Mouse (Mus musculus) bone marrow macrophage, adult 2 months (primary cell): ENCODE data around the gene Alg3. TPM values are rescaled to one million over a fixed set of nuclear protein-coding genes. Genes with fewer than 3 reads are reported as not detected.
A peak's percentile ranks its signal among the peaks of the same experiment; 100 is the strongest.

ENCODE experiments used
- H3K27ac ChIP-seq: 2 replicates; pipeline ENCODE4 v1.5.1; 2012; ENCODE audit warnings: low read depth, low read length; ENCODE audit not compliant: insufficient read depth
- H3K4me1 ChIP-seq: 2 replicates; pipeline ENCODE4 v1.6.1; 2012; ENCODE audit warnings: low read length; ENCODE audit not compliant: control insufficient read depth, insufficient read depth
- H3K4me3 ChIP-seq: 2 replicates; pipeline ENCODE4 v1.5.1; 2012; ENCODE audit warnings: mild to moderate bottlenecking, low read length, moderate library complexity; ENCODE audit not compliant: insufficient read depth
- CTCF ChIP-seq: IDR thresholded peaks from 2 replicates; pipeline ENCODE4 v1.5.1; 2012; ENCODE audit warnings: low read depth, mild to moderate bottlenecking, low read length, moderate library complexity
- POLR2A ChIP-seq: IDR thresholded peaks from 2 replicates; pipeline ENCODE4 v1.6.1; 2012; ENCODE audit warnings: mild to moderate bottlenecking, low read depth, low read length, borderline replicate concordance
- polyA plus RNA-seq: library from polyadenylated mRNA; stranded (reverse); fragments of >200 nt; gene quantifications from 2 replicates; pipeline ENCODE4 v1.2.4, GENCODE M21; 2012; ENCODE audit not compliant: missing spikeins, insufficient read depth, insufficient read length

Alg3 gene
- polyA plus RNA-seq, 1 experiment = 13.1 TPM

- no peak within 1 kb of the TSS for H3K27ac ChIP-seq
- peak within 1 kb of the TSS; percentile 41 for H3K4me3 ChIP-seq
- TF ChIP-seq POLR2A (no peak), CTCF (no peak)
These were observed 18.4 kb upstream of the Alg3 start, which contains the start of gene Ece2 for GRCm38 (mm10) chr16:20629731-20630634. Ece2 (plus strand) TSS chr16:20629828.

GRCm38 (mm10) chr16:20628871-20629391 lies 17.4 kb upstream of the Alg3 start:
- H3K4me3 ChIP-seq = no peak overlapping the region
- no peak for TF ChIP-seq CTCF
- TF ChIP-seq POLR2A = no peak
- no peaks in the 10 kb centered on the region; the same call in 1 of the 2 replicates for H3K4me1 ChIP-seq
- H3K27ac ChIP-seq = no peak overlapping the region

More at GRCm38 (mm10) chr16:20629731-20630634, 18.4 kb upstream of the Alg3 start, which contains the start of gene Ece2:
- H3K4me1 ChIP-seq = no peaks in the 10 kb centered on the region; the same call in 1 of the 2 replicates

- Histone ChIP-seq H3K4me1 (peaks cover 11% of the 10 kb centered on the region), H3K27ac (no peak overlapping the region), H3K4me3 (no peak overlapping the region)
- TF ChIP-seq POLR2A (no peak), CTCF (no peak)
These were observed 11.7 kb upstream of the Alg3 start for GRCm38 (mm10) chr16:20623211-20623610.

GRCm38 (mm10) chr16:20621991-20622685 lies 10.6 kb upstream of the Alg3 start:
- H3K4me3 ChIP-seq = peak overlapping the region; percentile 60
- TF ChIP-seq POLR2A (no peak), CTCF (no peak)
- H3K27ac ChIP-seq = peak overlapping the region; percentile 17
- peaks cover 11% of the 10 kb centered on the region for H3K4me1 ChIP-seq

- H3K27ac ChIP-seq = peak within 1 kb of the TSS; percentile 17
These were observed 9.9 kb upstream of the Alg3 start, which contains the start of gene Camk2n2 for GRCm38 (mm10) chr16:20621191-20621990. Camk2n2 (minus strand) TSS chr16:20621287.

GRCm38 (mm10) chr16:20620751-20621190 lies 9.2 kb upstream of the Alg3 start:
- no peak overlapping the region for H3K27ac ChIP-seq
- no peak for TF ChIP-seq POLR2A
- TF ChIP-seq CTCF = no peak
- H3K4me3 ChIP-seq = peak overlapping the region; percentile 60
- peaks cover 11% of the 10 kb centered on the region for H3K4me1 ChIP-seq

More at GRCm38 (mm10) chr16:20621191-20621990, 9.9 kb upstream of the Alg3 start, which contains the start of gene Camk2n2:
- Histone ChIP-seq H3K4me3 (peak within 1 kb of the TSS; percentile 60), H3K4me1 (peaks cover 11% of the 10 kb centered on the region)
- TF ChIP-seq CTCF = no peak
- TF ChIP-seq POLR2A = no peak

GRCm38 (mm10) chr16:20620399-20620735 lies 8.8 kb upstream of the Alg3 start:
- no peak overlapping the region for H3K27ac ChIP-seq
- peaks cover 11% of the 10 kb centered on the region for H3K4me1 ChIP-seq
- H3K4me3 ChIP-seq = peak overlapping the region; percentile 60
- no peak for TF ChIP-seq POLR2A
- TF ChIP-seq CTCF = no peak

- Histone ChIP-seq H3K4me3 (peak overlapping the region; percentile 60), H3K4me1 (peaks cover 11% of the 10 kb centered on the region), H3K27ac (no peak overlapping the region)
- no peak for TF ChIP-seq POLR2A
- no peak for TF ChIP-seq CTCF
These were observed 8.2 kb upstream of the Alg3 start for GRCm38 (mm10) chr16:20619541-20620398.
